Mouse (Mus musculus) forebrain, embryonic 10.5 days (tissue): ENCODE measurements around the gene Ccdc151. TPM values are rescaled to one million over a fixed set of nuclear protein-coding genes. Genes with fewer than 3 reads are reported as not detected.

Experiments used
- DNase-seq: peaks from one replicate; pipeline ENCODE4 v3.0.0-alpha.2; 2017; ENCODE audit warnings: low spot score; ENCODE audit errors: extremely low spot score
- H3K27ac ChIP-seq: fragments of 300-500 bp; sonication (generic); 2 replicates; pipeline ENCODE4 v1.5.1; 2016; ENCODE audit warnings: mild to moderate bottlenecking
- H3K27me3 ChIP-seq: fragments of 300-500 bp; sonication (generic); 2 replicates; pipeline ENCODE4 v1.6.1; 2016; ENCODE audit warnings: mild to moderate bottlenecking; ENCODE audit not compliant: poor library complexity, severe bottlenecking
- H3K36me3 ChIP-seq: fragments of 300-500 bp; sonication (generic); replicated peaks from 2 replicates; pipeline ENCODE4 v1.6.1; 2016; ENCODE audit warnings: mild to moderate bottlenecking, moderate library complexity
- H3K4me1 ChIP-seq: fragments of 300-500 bp; sonication (generic); 2 replicates; pipeline ENCODE4 v1.6.1; 2016
- H3K4me3 ChIP-seq: fragments of 300-500 bp; sonication (generic); 2 replicates; pipeline ENCODE4 v1.5.1; 2016; ENCODE audit warnings: mild to moderate bottlenecking, moderate library complexity
- H3K9me3 ChIP-seq: fragments of 300-500 bp; sonication (generic); 2 replicates; pipeline ENCODE4 v1.6.1; 2016; ENCODE audit warnings: mild to moderate bottlenecking, moderate library complexity
- WGBS: fragments of 180-500 bp; shearing (Covaris S2); methylation state at CpG from one replicate; pipeline ENCODE4 v1.1.7; 2016; 5-methylcytosine and 5-hydroxymethylcytosine counted together
- polyA plus RNA-seq: library from polyadenylated mRNA; unstranded; fragments of >200 nt; fragmentation: Nextera tagmentation; extraction: Ambion mirVana; gene quantifications from 2 replicates; pipeline ENCODE4 v1.2.1, GENCODE M21; 2016

Gene Ccdc151
- polyA plus RNA-seq, 1 experiment from 2014 or later = 5.0 TPM

DNA sequence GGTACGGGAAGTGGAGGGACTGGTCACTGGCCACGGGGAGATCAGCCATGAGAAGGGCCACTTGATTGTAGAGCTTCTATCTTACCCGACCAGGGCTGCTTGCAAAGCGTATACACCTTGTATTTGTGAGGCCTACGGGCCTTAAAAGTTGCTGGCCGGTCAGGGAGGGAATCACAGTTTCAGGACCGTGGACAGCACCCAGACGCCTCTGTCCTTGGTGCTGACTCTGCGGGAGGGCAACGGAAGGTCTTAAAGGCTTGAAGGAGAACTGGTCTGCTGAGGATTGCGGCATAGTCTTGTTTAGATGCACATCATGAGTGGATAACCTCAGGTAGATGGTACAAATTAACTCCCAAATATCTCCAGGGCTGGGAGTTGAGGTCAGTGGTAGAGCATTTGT, 52.1 kb downstream of the Ccdc151 start:
- H3K27ac ChIP-seq = no peak overlapping the region
- H3K36me3 ChIP-seq = no peaks in the 10 kb centered on the region
- peaks cover 27% of the 10 kb centered on the region for H3K4me1 ChIP-seq
- 19% methylated on average over 11 of the region's 11 CpGs for WGBS
- H3K9me3 ChIP-seq = no peaks in the 10 kb centered on the region
- no peak overlapping the region for H3K4me3 ChIP-seq
- H3K27me3 ChIP-seq = peaks cover 31% of the 10 kb centered on the region
- DNase-seq = peak; percentile 76

DNA sequence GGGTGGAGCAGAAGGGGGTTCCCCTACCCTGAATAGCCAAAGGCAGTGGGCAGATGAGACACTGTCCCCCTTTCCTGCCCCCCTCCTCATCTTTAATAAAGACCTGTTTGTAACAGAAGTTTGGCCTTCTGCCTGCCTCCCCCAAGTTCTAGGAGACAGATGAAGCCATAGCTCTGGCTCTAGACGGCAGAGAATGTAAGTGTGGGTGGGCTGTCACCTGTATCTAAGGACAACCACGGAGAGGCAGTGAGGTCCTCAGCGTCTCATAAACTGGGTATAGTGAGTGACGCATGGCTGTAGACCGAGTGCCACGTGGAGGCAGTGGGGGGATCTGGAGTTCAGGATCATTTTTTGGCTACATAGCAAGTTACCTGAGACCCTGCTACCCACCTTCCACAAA, 53.6 kb downstream of the Ccdc151 start:
- no peak for DNase-seq
- H3K9me3 ChIP-seq = no peaks in the 10 kb centered on the region
- WGBS = 75% methylated on average over 6 of the region's 6 CpGs
- H3K27ac ChIP-seq = no peak overlapping the region
- peaks cover 40% of the 10 kb centered on the region for H3K27me3 ChIP-seq
- no peak overlapping the region for H3K4me3 ChIP-seq
- no peaks in the 10 kb centered on the region for H3K36me3 ChIP-seq
- peaks cover 27% of the 10 kb centered on the region for H3K4me1 ChIP-seq

DNA sequence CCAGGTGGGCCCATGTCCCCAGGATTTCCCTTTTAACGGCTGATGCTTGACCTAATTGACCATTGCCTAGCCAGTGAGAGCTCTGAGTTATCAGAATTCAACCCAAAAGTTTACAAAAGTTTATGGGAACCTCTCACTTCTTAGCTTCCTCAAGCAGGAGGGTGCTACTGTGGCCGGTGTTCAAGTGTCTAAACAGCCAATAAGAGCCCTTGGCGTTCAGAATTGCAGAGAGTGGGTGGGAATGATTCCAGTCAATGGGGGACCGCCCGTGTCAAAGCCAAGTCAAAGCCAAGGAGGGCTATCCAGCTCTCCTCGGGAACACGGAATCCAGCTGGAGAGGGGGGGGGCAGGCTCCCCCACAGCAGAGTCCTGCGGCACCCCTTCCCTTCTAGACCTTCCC, 54.3 kb downstream of the Ccdc151 start:
- DNase-seq = no peak
- Histone ChIP-seq H3K36me3 (no peaks in the 10 kb centered on the region), H3K4me1 (peaks cover 20% of the 10 kb centered on the region), H3K4me3 (no peak overlapping the region), H3K27me3 (peaks cover 47% of the 10 kb centered on the region), H3K9me3 (no peaks in the 10 kb centered on the region), H3K27ac (no peak overlapping the region)
- 61% methylated on average over 8 of the region's 8 CpGs for WGBS

DNA sequence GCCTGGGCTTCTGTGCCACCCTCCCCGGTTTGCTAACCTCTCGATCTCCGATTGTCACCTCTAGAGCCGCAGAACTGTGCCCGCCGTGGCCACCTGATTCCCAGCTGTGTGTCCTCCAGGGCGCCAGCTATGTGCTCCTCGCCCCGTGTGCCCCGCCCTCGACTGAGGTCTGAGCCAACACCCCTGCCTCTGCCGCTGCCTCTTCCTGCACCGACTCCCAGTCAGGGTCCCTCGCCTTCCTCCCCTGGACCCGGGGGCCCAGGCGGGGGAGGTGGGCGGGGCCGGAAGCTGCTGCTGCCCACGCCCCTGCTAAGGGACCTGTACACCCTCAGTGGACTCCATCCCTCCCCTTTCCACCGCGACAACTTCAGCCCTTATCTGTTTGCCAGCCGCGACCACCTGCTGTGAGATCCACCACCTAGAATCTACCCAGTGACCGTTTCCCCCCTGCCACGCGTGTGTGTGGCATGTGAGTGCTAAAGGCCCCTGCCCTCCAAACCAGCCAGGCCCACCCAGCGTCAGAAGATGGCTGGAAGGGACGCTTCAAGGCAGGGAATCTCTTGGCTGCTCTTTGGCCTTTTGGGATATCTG, 54.8 kb downstream of the Ccdc151 start:
- H3K36me3 ChIP-seq = no peaks in the 10 kb centered on the region
- H3K9me3 ChIP-seq = no peaks in the 10 kb centered on the region
- peaks cover 19% of the 10 kb centered on the region for H3K4me1 ChIP-seq
- H3K27me3 ChIP-seq = peaks cover 48% of the 10 kb centered on the region
- H3K4me3 ChIP-seq = peak overlapping the region; percentile 39
- WGBS = 5% methylated on average over 28 of the region's 28 CpGs
- no peak overlapping the region for H3K27ac ChIP-seq
- DNase-seq = no peak

DNA sequence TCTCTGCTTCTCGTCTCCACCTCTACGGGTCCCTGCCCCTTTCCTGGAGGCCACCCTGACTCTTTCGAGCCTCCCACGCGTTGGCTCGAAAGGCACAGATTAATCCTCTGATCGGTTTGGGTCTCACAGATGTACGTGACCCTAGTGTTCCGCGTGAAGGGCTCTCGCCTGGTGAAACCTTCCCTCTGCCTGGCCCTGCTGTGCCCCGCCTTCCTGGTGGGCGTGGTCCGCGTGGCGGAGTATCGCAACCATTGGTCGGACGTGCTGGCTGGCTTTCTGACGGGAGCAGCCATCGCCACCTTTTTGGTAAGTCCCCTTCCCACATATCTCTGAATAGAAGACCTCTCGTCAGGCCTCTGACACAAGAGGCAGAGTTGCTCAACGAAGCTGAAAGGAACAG, 58.2 kb downstream of the Ccdc151 start:
- Histone ChIP-seq H3K4me3 (no peak overlapping the region), H3K9me3 (no peaks in the 10 kb centered on the region), H3K27ac (no peak overlapping the region), H3K36me3 (peaks cover 8% of the 10 kb centered on the region), H3K27me3 (peaks cover 48% of the 10 kb centered on the region), H3K4me1 (peaks cover 19% of the 10 kb centered on the region)
- 25% methylated on average over 23 of the region's 23 CpGs for WGBS
- DNase-seq = no peak

DNA sequence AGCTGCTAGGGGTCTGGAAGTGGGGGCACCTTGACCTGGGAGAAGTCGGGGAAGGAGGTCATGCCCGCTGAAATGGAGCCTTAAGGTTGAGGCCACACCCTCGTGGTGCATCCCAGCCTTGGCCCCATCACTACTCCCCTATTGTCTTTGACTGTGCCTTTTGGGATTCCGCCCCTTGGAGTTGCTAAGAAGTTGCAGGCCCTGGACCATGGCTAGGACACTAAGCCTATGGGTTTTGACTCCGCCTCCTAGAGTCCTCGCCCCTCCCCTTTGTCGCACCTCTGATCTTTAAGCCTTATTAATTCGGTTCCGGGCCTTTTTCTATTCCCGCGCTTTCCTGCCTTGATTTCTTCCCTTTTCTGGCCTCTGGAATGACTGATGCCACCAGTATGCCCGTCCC, 58.8 kb downstream of the Ccdc151 start:
- H3K27me3 ChIP-seq = peaks cover 45% of the 10 kb centered on the region
- DNase-seq = no peak
- WGBS = 63% methylated on average over 12 of the region's 12 CpGs
- peaks cover 19% of the 10 kb centered on the region for H3K4me1 ChIP-seq
- no peak overlapping the region for H3K4me3 ChIP-seq
- no peak overlapping the region for H3K27ac ChIP-seq
- H3K36me3 ChIP-seq = peaks cover 9% of the 10 kb centered on the region
- no peaks in the 10 kb centered on the region for H3K9me3 ChIP-seq

DNA sequence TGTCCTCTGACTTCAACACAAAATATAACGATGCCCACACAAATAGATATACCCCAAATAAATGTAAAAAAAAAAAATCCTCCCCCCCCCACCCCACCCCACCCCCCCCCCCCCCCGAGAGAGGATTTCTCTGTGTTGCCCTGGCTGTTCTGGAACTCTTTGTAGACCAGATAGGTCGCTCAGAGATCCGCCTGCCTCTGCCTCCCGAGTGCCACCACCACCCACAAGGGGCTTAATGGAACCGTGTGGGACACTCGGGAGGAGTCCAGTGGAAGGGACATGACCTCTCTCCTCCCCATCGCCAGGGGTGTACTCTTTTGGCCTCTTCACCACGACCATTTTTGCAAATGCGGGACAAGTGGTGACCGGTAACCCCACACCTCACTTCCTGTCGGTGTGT, 59.4 kb downstream of the Ccdc151 start:
- 83% methylated on average over 12 of the region's 12 CpGs for WGBS
- no peak for DNase-seq

More for the DNA sequence above, 59.4 kb downstream of the Ccdc151 start:
- Histone ChIP-seq H3K9me3 (no peaks in the 10 kb centered on the region), H3K4me1 (peaks cover 21% of the 10 kb centered on the region), H3K36me3 (peaks cover 9% of the 10 kb centered on the region), H3K27me3 (peaks cover 44% of the 10 kb centered on the region), H3K27ac (no peak overlapping the region), H3K4me3 (no peak overlapping the region)

Other genes with a start within 250 kb of the Ccdc151 start
- gene Spc24, start 242.3 kb downstream of the Ccdc151 start, polyA plus RNA-seq = 196 and 197 TPM in 2 replicates
- gene Kank2, start 203.9 kb downstream of the Ccdc151 start, polyA plus RNA-seq = 8.6 and 8.9 TPM in 2 replicates
- 0.62 and 0.94 TPM in 2 replicates for gene Angptl8, start 167.1 kb downstream of the Ccdc151 start, polyA plus RNA-seq
- 24.2 and 24.7 TPM in 2 replicates for gene Dock6, start 150.0 kb downstream of the Ccdc151 start, polyA plus RNA-seq
- gene Rab3d, start 84.4 kb downstream of the Ccdc151 start, polyA plus RNA-seq = 5.1 and 5.3 TPM in 2 replicates
- gene Ccdc159, start 75.2 kb downstream of the Ccdc151 start, polyA plus RNA-seq = 3.5 and 3.6 TPM in 2 replicates
- gene Tmem205, start 75.1 kb downstream of the Ccdc151 start, polyA plus RNA-seq = 32.0 and 33.7 TPM in 2 replicates
- gene Plppr2, start 65.6 kb downstream of the Ccdc151 start, polyA plus RNA-seq = 9.0 and 11.5 TPM in 2 replicates
- 7.2 and 9.6 TPM in 2 replicates for gene Swsap1, start 46.9 kb downstream of the Ccdc151 start, polyA plus RNA-seq
- gene Epor, start 39.1 kb downstream of the Ccdc151 start, polyA plus RNA-seq = 10.2 and 10.8 TPM in 2 replicates
- 4.7 and 5.2 TPM in 2 replicates for gene Rgl3, start 13.2 kb downstream of the Ccdc151 start, polyA plus RNA-seq
- 109 and 110 TPM in 2 replicates for gene Prkcsh, start 172 bp upstream of the Ccdc151 start, polyA plus RNA-seq
- gene Elavl3, start 49.4 kb upstream of the Ccdc151 start, polyA plus RNA-seq = 11.2 and 14.8 TPM in 2 replicates
- not detected in 2 replicates for gene Gm49318, start 68.6 kb upstream of the Ccdc151 start, polyA plus RNA-seq
- gene Zfp653, start 68.7 kb upstream of the Ccdc151 start, polyA plus RNA-seq = 10.0 and 11.3 TPM in 2 replicates
- 42.0 and 43.2 TPM in 2 replicates for gene Ecsit, start 82.8 kb upstream of the Ccdc151 start, polyA plus RNA-seq
- 0.46 and 1.0 TPM in 2 replicates for gene Cnn1, start 96.6 kb upstream of the Ccdc151 start, polyA plus RNA-seq
- gene Elof1, start 114.5 kb upstream of the Ccdc151 start, polyA plus RNA-seq = 250 and 254 TPM in 2 replicates
- 19.2 and 26.1 TPM in 2 replicates for gene Acp5, start 133.1 kb upstream of the Ccdc151 start, polyA plus RNA-seq
- gene Pigyl, start 154.2 kb upstream of the Ccdc151 start, polyA plus RNA-seq = 53.3 and 56.9 TPM in 2 replicates
- 0.18 and 0.32 TPM in 2 replicates for gene Zfp872, start 185.5 kb upstream of the Ccdc151 start, polyA plus RNA-seq
- 11.6 and 12.1 TPM in 2 replicates for gene Zfp809, start 223.1 kb upstream of the Ccdc151 start, polyA plus RNA-seq